Mouse (Mus musculus) liver, adult 2 months (tissue): Measurements from ENCODE around the gene Tbc1d22a. TPM values are rescaled to one million over a fixed set of nuclear protein-coding genes. Genes with fewer than 3 reads are reported as not detected.

Experiments
- DNase-seq: peaks from one replicate; pipeline ENCODE4 v3.0.0-alpha.2; 2011; ENCODE audit warnings: low read depth, low spot score; ENCODE audit errors: extremely low read depth
- H3K27ac ChIP-seq: fragments of 200-500 bp; replicated peaks from 2 replicates; pipeline ENCODE4 v1.5.1; 2012; ENCODE audit warnings: low read depth, mild to moderate bottlenecking, control low read depth, inconsistent platforms, low read length; ENCODE audit not compliant: insufficient read depth
- H3K27me3 ChIP-seq: fragments of 200-500 bp; 2 replicates; pipeline ENCODE4 v1.6.1; 2012; ENCODE audit warnings: mild to moderate bottlenecking, moderate library complexity, low read length, inconsistent platforms; ENCODE audit not compliant: control insufficient read depth, insufficient read depth
- H3K36me3 ChIP-seq: fragments of 200-500 bp; 2 replicates; pipeline ENCODE4 v1.6.1; 2012; ENCODE audit warnings: low read length, inconsistent platforms; ENCODE audit not compliant: control insufficient read depth, insufficient read depth
- H3K4me1 ChIP-seq: fragments of 200-500 bp; 2 replicates; pipeline ENCODE4 v1.6.1; 2011; ENCODE audit warnings: low read length; ENCODE audit not compliant: control insufficient read depth, insufficient read depth
- H3K4me3 ChIP-seq: fragments of 200-500 bp; 2 replicates; pipeline ENCODE4 v1.5.1; 2011; ENCODE audit warnings: low read depth, mild to moderate bottlenecking, control low read depth, low read length, moderate library complexity; ENCODE audit not compliant: insufficient read depth
- H3K79me2 ChIP-seq: fragments of 200-500 bp; 2 replicates; pipeline ENCODE4 v1.6.1; 2012; ENCODE audit warnings: inconsistent platforms, mild to moderate bottlenecking, low read length, moderate library complexity; ENCODE audit not compliant: control insufficient read depth, insufficient read depth
- H3K9ac ChIP-seq: fragments of 200-500 bp; 2 replicates; pipeline ENCODE4 v1.6.1; 2012; ENCODE audit warnings: low read depth, mild to moderate bottlenecking, control low read depth, inconsistent platforms, low read length
- CTCF ChIP-seq: fragments of 200-500 bp; IDR thresholded peaks from 2 replicates; pipeline ENCODE4 v1.5.1; 2011; ENCODE audit warnings: low read depth, low read length, control low read depth
- POLR2A ChIP-seq: fragments of 200-500 bp; IDR thresholded peaks from 2 replicates; pipeline ENCODE4 v1.6.1; 2011; ENCODE audit warnings: low read length, control low read depth; ENCODE audit not compliant: insufficient read depth; ENCODE audit errors: extremely low read depth
- WGBS: fragments of 180-500 bp; shearing (Covaris S2); methylation state at CpG from one replicate; pipeline ENCODE4 v1.1.7; 2018; 5-methylcytosine and 5-hydroxymethylcytosine counted together
- polyA plus RNA-seq: library from polyadenylated mRNA; depleted of rRNA; stranded (reverse); fragments of >200 nt; gene quantifications from 2 replicates; pipeline ENCODE4 v1.2.3, GENCODE M21; 2012
- total RNA-seq: library from RNA; depleted of rRNA; stranded (reverse); fragments of >200 nt; gene quantifications from 2 replicates; pipeline ENCODE4 v1.2.3, GENCODE M21; 2014

Gene Tbc1d22a
- total and polyA plus RNA-seq, 2 experiments, result 9.6 to 14.3 TPM

- Histone ChIP-seq H3K27me3 (no peaks in the 10 kb centered on the region), H3K9ac (no peak overlapping the region), H3K4me1 (no peaks in the 10 kb centered on the region), H3K4me3 (no peak overlapping the region), H3K36me3 (no peaks in the 10 kb centered on the region), H3K79me2 (no peaks in the 10 kb centered on the region), H3K27ac (no peak overlapping the region)
- no peak for DNase-seq
- TF ChIP-seq CTCF (no peak), POLR2A (no peak)
- 92% methylated on average over 6 of the region's 6 CpGs for WGBS
These were observed 161.7 kb downstream of the Tbc1d22a start for GRCm38 (mm10) chr15:86375860-86376394.

GRCm38 (mm10) chr15:86383278-86383677 is 169.0 kb downstream of the Tbc1d22a start:
- Histone ChIP-seq H3K4me3 (no peak overlapping the region), H3K36me3 (no peaks in the 10 kb centered on the region), H3K27ac (no peak overlapping the region), H3K9ac (no peak overlapping the region), H3K27me3 (no peaks in the 10 kb centered on the region), H3K79me2 (no peaks in the 10 kb centered on the region), H3K4me1 (no peaks in the 10 kb centered on the region)
- WGBS, result 90% methylated on average over 5 of the region's 5 CpGs
- TF ChIP-seq POLR2A (no peak), CTCF (no peak)
- DNase-seq, result no peak

GRCm38 (mm10) chr15:86385436-86385835 is 171.2 kb downstream of the Tbc1d22a start:
- no peak overlapping the region for H3K9ac ChIP-seq
- no peaks in the 10 kb centered on the region for H3K36me3 ChIP-seq
- no peaks in the 10 kb centered on the region for H3K4me1 ChIP-seq
- no peaks in the 10 kb centered on the region for H3K79me2 ChIP-seq
- no peak for TF ChIP-seq CTCF
- no peak for TF ChIP-seq POLR2A
- 72% methylated on average over 2 of the region's 2 CpGs for WGBS
- H3K27ac ChIP-seq, result no peak overlapping the region
- H3K27me3 ChIP-seq, result no peaks in the 10 kb centered on the region
- H3K4me3 ChIP-seq, result no peak overlapping the region
- DNase-seq, result no peak

- Histone ChIP-seq H3K4me1 (no peaks in the 10 kb centered on the region), H3K4me3 (no peak overlapping the region), H3K9ac (no peak overlapping the region), H3K79me2 (no peaks in the 10 kb centered on the region), H3K36me3 (no peaks in the 10 kb centered on the region), H3K27me3 (no peaks in the 10 kb centered on the region), H3K27ac (no peak overlapping the region)
- TF ChIP-seq CTCF, result no peak
- TF ChIP-seq POLR2A, result no peak
- DNase-seq, result no peak
- 90% methylated on average over 8 of the region's 8 CpGs for WGBS
These were observed 172.1 kb downstream of the Tbc1d22a start for GRCm38 (mm10) chr15:86386325-86386724.

GRCm38 (mm10) chr15:86388597-86388996 is 174.3 kb downstream of the Tbc1d22a start:
- Histone ChIP-seq H3K4me1 (no peaks in the 10 kb centered on the region), H3K27me3 (no peaks in the 10 kb centered on the region), H3K36me3 (no peaks in the 10 kb centered on the region), H3K4me3 (no peak overlapping the region), H3K27ac (no peak overlapping the region), H3K79me2 (no peaks in the 10 kb centered on the region), H3K9ac (no peak overlapping the region)
- no peak for DNase-seq
- TF ChIP-seq CTCF, result no peak
- TF ChIP-seq POLR2A, result no peak
- WGBS, result 93% methylated on average over 3 of the region's 3 CpGs

- no peaks in the 10 kb centered on the region for H3K27me3 ChIP-seq
- H3K36me3 ChIP-seq, result no peaks in the 10 kb centered on the region
- no peak overlapping the region for H3K9ac ChIP-seq
- TF ChIP-seq CTCF (no peak), POLR2A (no peak)
- H3K4me3 ChIP-seq, result no peak overlapping the region
- H3K79me2 ChIP-seq, result no peaks in the 10 kb centered on the region
- no peak for DNase-seq
- no peaks in the 10 kb centered on the region for H3K4me1 ChIP-seq
- 89% methylated on average over 5 of the region's 5 CpGs for WGBS
- H3K27ac ChIP-seq, result no peak overlapping the region
These were observed 190.6 kb downstream of the Tbc1d22a start for GRCm38 (mm10) chr15:86404866-86405265.
